Mouse (Mus musculus) midbrain, embryonic 16.5 days (tissue): ENCODE measurements at regions not wholly inside any gene's neighbourhood (a gene's known extent, or its start where the extent isn't known, plus 50 kb on each side); places are given as distances from the start of the nearest gene placed in this dataset.

Source experiments
- ATAC-seq: fragments of 200-750 bp; cut with Nextera tagmentation; 2 replicates; pipeline ENCODE4 v1.8.0; 2017; ENCODE audit warnings: moderate TSS enrichment
- H3K27ac ChIP-seq: fragments of 300-500 bp; sonication (generic); 2 replicates; pipeline ENCODE4 v1.5.1; 2014; ENCODE audit warnings: mild to moderate bottlenecking, low read length, mixed read lengths
- H3K27me3 ChIP-seq: fragments of 300-500 bp; sonication (generic); 2 replicates; pipeline ENCODE4 v1.6.1; 2014; ENCODE audit warnings: low read depth, low read length, mixed read lengths; ENCODE audit not compliant: control insufficient read depth, insufficient read depth
- H3K36me3 ChIP-seq: fragments of 300-500 bp; sonication (generic); 2 replicates; pipeline ENCODE4 v1.6.1; 2014; ENCODE audit warnings: mild to moderate bottlenecking, low read length, moderate library complexity, mixed read lengths; ENCODE audit not compliant: control insufficient read depth, insufficient read depth
- H3K4me1 ChIP-seq: fragments of 300-500 bp; sonication (generic); 2 replicates; pipeline ENCODE4 v1.6.1; 2014; ENCODE audit warnings: mild to moderate bottlenecking, low read length, mixed read lengths; ENCODE audit not compliant: control insufficient read depth, insufficient read depth
- H3K4me2 ChIP-seq: fragments of 300-500 bp; sonication (generic); 2 replicates; pipeline ENCODE4 v1.6.1; 2014; ENCODE audit warnings: mild to moderate bottlenecking, low read length, mixed read lengths
- H3K4me3 ChIP-seq: fragments of 300-500 bp; sonication (generic); 2 replicates; pipeline ENCODE4 v1.5.1; 2014; ENCODE audit warnings: low read depth, mild to moderate bottlenecking, low read length, moderate library complexity, mixed read lengths
- H3K9ac ChIP-seq: fragments of 300-500 bp; sonication (generic); 2 replicates; pipeline ENCODE4 v1.6.1; 2014; ENCODE audit warnings: low read depth, low read length, mixed read lengths
- H3K9me3 ChIP-seq: fragments of 300-500 bp; sonication (generic); replicated peaks from 2 replicates; pipeline ENCODE4 v1.6.1; 2014; ENCODE audit warnings: mild to moderate bottlenecking, low read length, mixed read lengths; ENCODE audit not compliant: control insufficient read depth, poor library complexity, severe bottlenecking
- WGBS: fragments of 180-500 bp; shearing (Covaris S2); extraction: QIAGEN DNeasy Blood & Tissue Kit; methylation state at CpG from one replicate; pipeline ENCODE4 v1.1.7; 2014; 5-methylcytosine and 5-hydroxymethylcytosine counted together

DNA sequence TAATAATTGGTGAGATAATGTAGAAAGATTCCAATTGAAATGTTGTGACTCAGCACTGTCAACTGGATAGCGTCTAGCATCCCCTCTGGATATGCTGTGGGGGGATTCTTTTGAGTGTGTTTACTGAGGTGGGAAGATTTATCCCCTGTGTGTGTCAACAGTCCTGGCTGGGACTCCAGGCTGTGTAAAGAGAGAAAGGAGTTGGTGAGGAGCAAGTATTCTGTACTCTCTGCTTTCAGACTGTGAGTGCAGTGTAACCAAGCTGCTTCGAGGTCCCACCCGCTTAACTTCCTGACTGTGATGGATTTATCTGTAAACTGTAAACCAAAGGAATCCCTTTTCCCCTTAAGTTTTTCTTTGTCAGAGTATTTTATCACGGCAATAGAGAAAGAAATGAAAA, 175.7 kb upstream of the Gimd1 start:
- Histone ChIP-seq H3K9ac (no peak overlapping the region), H3K4me3 (no peak overlapping the region), H3K9me3 (no peaks in the 10 kb centered on the region), H3K4me2 (no peak overlapping the region), H3K4me1 (no peaks in the 10 kb centered on the region), H3K27me3 (no peaks in the 10 kb centered on the region), H3K27ac (no peak overlapping the region), H3K36me3 (no peaks in the 10 kb centered on the region)
- no peak for ATAC-seq
- 57% methylated on average over 4 of the region's 4 CpGs for WGBS

DNA sequence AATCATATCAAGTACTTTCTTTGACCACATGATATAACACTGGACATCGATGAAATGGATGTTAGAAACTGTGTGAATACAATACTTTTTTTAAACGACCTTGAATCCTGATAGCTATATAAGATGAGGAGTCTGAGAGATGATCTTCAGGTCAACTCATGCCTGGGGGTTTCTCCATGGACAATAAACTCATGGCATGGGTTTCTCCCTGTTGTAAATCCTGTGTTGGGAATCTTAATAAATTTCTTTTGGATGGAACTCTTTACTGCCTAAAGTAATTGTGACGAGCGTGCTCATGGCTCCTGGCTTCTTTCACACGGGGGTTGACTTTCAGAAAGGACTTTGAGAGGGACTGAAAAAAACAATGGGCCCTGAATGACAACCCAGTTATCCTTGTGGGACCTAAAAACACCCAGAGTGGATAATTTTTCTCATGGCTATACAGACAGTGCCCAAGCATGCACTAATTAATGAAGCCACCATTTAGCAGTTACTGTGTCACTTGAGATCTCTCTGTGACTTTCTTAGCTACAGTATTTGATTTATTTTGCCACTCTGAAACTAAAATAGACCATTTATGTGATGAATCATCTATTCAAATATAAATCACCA, 167.2 kb upstream of the Gimd1 start:
- Histone ChIP-seq H3K36me3 (no peaks in the 10 kb centered on the region), H3K4me2 (no peak overlapping the region), H3K27me3 (no peaks in the 10 kb centered on the region), H3K27ac (no peak overlapping the region), H3K4me3 (no peak overlapping the region), H3K9me3 (no peaks in the 10 kb centered on the region), H3K9ac (no peak overlapping the region), H3K4me1 (no peaks in the 10 kb centered on the region)
- no peak for ATAC-seq
- 80% methylated on average over 5 of the region's 5 CpGs for WGBS

DNA sequence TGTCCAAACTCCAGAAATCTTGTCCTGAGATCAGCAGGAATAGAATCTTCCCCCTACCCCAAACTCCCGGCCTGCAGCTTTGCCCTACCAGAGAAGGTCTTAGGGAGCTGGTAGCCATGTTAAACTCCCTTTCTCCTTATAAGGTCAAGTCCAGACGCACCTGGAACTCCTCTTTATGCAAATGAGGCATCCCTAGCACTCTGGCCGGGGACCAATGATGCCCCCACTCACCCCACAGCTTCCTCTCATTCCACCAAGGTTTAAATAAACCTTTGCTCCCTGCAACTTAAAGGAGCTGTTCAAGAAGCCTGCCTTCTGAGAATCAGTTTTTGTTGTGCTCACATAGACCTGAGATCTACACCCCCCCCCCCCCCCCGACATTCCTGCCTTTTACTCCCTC, 158.6 kb upstream of the Gimd1 start:
- H3K4me3 ChIP-seq = no peak overlapping the region
- WGBS = 41% methylated on average over 4 of the region's 4 CpGs
- H3K27me3 ChIP-seq = no peaks in the 10 kb centered on the region
- no peaks in the 10 kb centered on the region for H3K36me3 ChIP-seq
- no peak for ATAC-seq
- no peak overlapping the region for H3K27ac ChIP-seq
- H3K9ac ChIP-seq = no peak overlapping the region
- H3K9me3 ChIP-seq = no peaks in the 10 kb centered on the region
- H3K4me2 ChIP-seq = no peak overlapping the region
- no peaks in the 10 kb centered on the region for H3K4me1 ChIP-seq

DNA sequence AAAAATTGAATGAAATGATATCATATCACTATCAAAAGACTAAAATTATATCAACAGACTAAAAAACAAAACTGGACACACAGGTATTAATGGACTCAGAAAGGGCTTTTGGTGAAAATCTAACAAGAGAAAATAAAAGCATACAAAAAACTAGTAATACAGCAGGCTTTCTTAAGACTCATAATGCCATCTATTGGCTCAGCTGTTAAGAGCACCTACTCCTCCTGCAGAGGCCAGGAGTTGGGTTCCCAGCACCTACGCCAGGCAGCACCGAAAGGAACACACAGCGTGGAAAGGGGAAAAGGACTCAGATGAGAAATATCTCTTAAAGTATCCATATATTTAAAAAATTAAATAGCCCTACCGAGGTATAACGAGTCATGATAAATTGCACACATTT, 151.9 kb upstream of the Gimd1 start:
- H3K4me2 ChIP-seq = no peak overlapping the region
- 92% methylated on average over 5 of the region's 5 CpGs for WGBS
- no peak overlapping the region for H3K4me3 ChIP-seq
- no peaks in the 10 kb centered on the region for H3K36me3 ChIP-seq
- no peak overlapping the region for H3K9ac ChIP-seq
- H3K27me3 ChIP-seq = no peaks in the 10 kb centered on the region
- no peaks in the 10 kb centered on the region for H3K9me3 ChIP-seq
- H3K27ac ChIP-seq = no peak overlapping the region
- no peaks in the 10 kb centered on the region for H3K4me1 ChIP-seq
- ATAC-seq = no peak

DNA sequence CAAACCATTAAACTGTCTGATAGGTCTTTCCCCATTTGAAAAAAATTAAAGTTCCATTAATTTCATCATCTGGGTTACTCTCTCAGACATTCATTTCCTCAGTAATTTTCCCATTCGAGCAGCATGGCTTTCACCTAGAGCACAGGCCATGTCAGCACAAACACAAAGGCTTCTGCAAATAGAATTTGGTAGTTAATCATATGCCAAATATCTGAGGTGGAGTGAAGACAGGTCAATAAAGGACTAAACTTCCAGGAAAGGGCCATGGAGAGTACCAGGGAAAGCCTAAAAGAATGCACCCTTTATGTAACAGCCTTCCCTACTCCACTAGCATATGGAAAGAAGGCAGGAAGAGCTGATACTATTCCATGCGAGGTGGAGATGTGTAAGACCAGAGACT, 150.3 kb upstream of the Gimd1 start:
- WGBS = 81% methylated on average over 2 of the region's 2 CpGs
- H3K4me2 ChIP-seq = no peak overlapping the region
- H3K27me3 ChIP-seq = no peaks in the 10 kb centered on the region
- H3K36me3 ChIP-seq = no peaks in the 10 kb centered on the region
- H3K4me3 ChIP-seq = no peak overlapping the region
- no peaks in the 10 kb centered on the region for H3K4me1 ChIP-seq
- H3K9ac ChIP-seq = no peak overlapping the region
- no peak for ATAC-seq
- H3K9me3 ChIP-seq = no peaks in the 10 kb centered on the region
- H3K27ac ChIP-seq = no peak overlapping the region

DNA sequence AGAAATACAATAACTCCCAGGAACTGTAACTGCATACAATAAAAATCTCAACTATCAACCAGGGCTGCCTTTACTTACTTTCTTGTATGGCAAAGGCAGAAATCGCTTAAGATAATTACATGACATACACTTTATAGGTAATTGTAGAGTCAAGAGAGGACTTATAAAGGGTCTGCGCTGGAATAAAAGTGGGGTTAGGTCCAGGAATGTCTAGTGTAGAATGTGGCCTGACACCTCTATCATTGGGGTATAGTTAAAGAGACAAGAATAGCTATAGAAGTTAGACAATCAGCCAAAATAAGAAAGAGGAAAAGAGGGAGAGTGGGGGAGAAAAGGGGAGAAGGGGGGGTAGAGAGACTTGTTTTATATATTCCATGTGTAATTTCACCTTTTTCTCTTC, 144.8 kb upstream of the Gimd1 start:
- H3K36me3 ChIP-seq = no peaks in the 10 kb centered on the region
- no peak overlapping the region for H3K4me3 ChIP-seq
- H3K27ac ChIP-seq = no peak overlapping the region
- no peaks in the 10 kb centered on the region for H3K4me1 ChIP-seq
- WGBS = 91% methylated on average over 2 of the region's 2 CpGs
- H3K9me3 ChIP-seq = no peaks in the 10 kb centered on the region
- no peak for ATAC-seq
- H3K9ac ChIP-seq = no peak overlapping the region
- no peak overlapping the region for H3K4me2 ChIP-seq
- H3K27me3 ChIP-seq = no peaks in the 10 kb centered on the region

DNA sequence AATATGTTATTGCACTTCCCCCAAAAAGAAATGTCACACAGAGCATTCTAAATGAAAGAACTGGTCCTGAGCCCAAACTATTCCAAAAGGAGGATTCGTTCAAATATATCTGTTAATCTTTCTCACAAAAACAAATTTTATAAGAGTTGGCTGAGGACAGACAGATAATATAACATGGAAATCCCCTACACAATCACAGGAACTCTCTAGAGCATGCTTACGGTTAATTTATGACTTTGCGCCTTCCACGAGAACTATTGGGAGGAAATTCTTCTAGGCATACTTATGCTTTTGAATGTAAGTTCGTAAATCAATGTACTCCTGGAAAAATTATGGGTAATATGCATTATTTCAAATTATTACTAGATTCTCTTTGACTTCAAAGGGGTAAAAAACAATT, 144.1 kb upstream of the Gimd1 start:
- Histone ChIP-seq H3K9ac (no peak overlapping the region), H3K4me2 (no peak overlapping the region)

DNA sequence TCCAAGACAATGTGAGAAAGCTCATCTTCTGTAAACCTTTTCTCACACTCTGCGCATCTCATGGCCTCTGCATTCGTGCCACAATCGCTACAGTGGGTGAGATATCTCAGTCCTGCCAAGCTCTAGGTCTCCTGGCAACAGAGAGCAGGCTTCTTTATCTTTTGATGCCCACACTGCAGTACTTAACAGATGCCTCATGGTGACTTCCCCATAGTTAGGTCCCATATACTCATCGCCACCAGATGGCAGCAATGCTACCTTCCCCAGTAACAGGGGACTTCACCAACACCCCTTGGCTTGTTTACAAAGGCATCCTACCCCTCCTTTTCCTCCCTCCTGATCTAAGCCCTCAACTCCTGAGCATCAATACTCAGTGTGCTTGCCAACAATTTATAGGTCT, 123.5 kb upstream of the Gimd1 start:
- H3K9me3 ChIP-seq = no peaks in the 10 kb centered on the region
- H3K4me3 ChIP-seq = no peak overlapping the region
- no peaks in the 10 kb centered on the region for H3K27me3 ChIP-seq
- no peak overlapping the region for H3K9ac ChIP-seq
- H3K4me2 ChIP-seq = no peak overlapping the region
- ATAC-seq = no peak
- WGBS = 23% methylated on average over 4 of the region's 4 CpGs
- no peak overlapping the region for H3K27ac ChIP-seq
- no peaks in the 10 kb centered on the region for H3K36me3 ChIP-seq
- no peaks in the 10 kb centered on the region for H3K4me1 ChIP-seq

More for the DNA sequence above, 144.1 kb upstream of the Gimd1 start:
- Histone ChIP-seq H3K27me3 (no peaks in the 10 kb centered on the region), H3K4me3 (no peak overlapping the region), H3K27ac (no peak overlapping the region), H3K4me1 (no peaks in the 10 kb centered on the region), H3K9me3 (no peaks in the 10 kb centered on the region), H3K36me3 (no peaks in the 10 kb centered on the region)
- no peak for ATAC-seq
- WGBS = 91% methylated on average over 5 of the region's 5 CpGs

DNA sequence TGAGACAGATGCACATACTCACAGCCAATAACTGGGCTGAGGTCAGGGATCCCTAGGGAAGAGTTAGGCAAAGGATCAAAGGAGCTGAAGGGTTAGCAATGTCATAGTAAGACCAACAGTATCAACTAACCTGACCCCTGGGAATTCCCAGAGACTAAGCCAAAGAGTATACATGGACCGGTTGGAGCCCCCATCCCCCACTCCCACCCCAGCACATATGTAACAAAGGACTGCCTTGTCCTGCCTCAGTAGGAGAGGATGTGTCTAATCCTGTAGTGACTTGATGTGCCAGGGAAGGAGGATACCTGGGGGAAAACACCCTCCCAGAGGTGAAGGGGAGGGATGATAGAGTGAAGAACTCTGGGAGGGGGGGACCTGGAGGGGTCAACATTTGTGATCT, 119.4 kb upstream of the Gimd1 start:
- Histone ChIP-seq H3K27me3 (no peaks in the 10 kb centered on the region), H3K9me3 (no peaks in the 10 kb centered on the region), H3K4me2 (no peak overlapping the region), H3K27ac (no peak overlapping the region), H3K4me3 (no peak overlapping the region), H3K36me3 (no peaks in the 10 kb centered on the region), H3K4me1 (no peaks in the 10 kb centered on the region), H3K9ac (no peak overlapping the region)
- no peak for ATAC-seq
- WGBS = 38% methylated on average over 1 of the region's 1 CpGs
